Mouse (Mus musculus) small intestine, adult 2 months (tissue): ENCODE measurements at regions not wholly inside any gene's neighbourhood (a gene's known extent, or its start where the extent isn't known, plus 50 kb on each side); places are given as distances from the start of the nearest gene placed in this dataset.

Source experiments
- CTCF ChIP-seq: fragments of 200-500 bp; IDR thresholded peaks from 2 replicates; pipeline ENCODE4 v1.5.1; 2012; ENCODE audit warnings: low read depth, mild to moderate bottlenecking, control low read depth, inconsistent platforms, low read length, moderate library complexity, mixed read lengths; ENCODE audit not compliant: insufficient replicate concordance, insufficient read length; ENCODE audit errors: extremely low read depth
- POLR2A ChIP-seq: fragments of 200-500 bp; IDR thresholded peaks from 2 replicates; pipeline ENCODE4 v1.6.1; 2012; ENCODE audit warnings: low read depth, mild to moderate bottlenecking, control low read depth, inconsistent platforms, low read length, moderate library complexity

DNA sequence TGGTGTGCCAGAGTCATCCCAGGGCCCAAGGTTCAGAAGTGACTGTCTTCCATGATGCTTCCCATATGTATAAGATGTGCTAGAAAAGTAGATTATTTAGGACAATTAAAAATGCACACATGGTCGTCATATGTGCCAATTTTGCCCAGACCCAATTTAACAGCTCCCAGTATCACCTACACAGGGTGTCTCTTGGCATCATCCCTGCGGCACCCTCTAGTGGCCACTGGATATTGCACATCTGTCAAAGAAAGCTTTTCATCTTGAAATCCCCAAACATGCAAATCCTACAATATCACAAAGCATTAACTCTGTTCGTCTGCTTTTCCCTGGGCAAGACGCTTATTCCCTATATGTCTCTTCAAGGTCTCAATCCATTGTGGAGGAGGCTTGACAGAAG, 71.3 kb upstream of the Olfm4 start:
- peak; percentile 49; the same call in 1 of the 2 replicates for TF ChIP-seq CTCF
- no peak for TF ChIP-seq POLR2A
